Mouse (Mus musculus): ENCODE results near the gene Rasgrp1. TPM values are rescaled to one million over a fixed set of nuclear protein-coding genes. Genes with fewer than 3 reads are reported as not detected.
A peak's percentile ranks its signal among the peaks of the same experiment; 100 is the strongest.

Rasgrp1 gene
- under 1 TPM in 1 of 2 experiments, not detected in 1; 0.10 TPM for total RNA-seq (2021)
- long read RNA-seq, experiment 1 = 0 reads
- long read RNA-seq, experiment 2 = 0 reads

- peak within 1 kb of the TSS; percentile 67 for H3K4me3 ChIP-seq
- DNase-seq = peak; percentile 21
- no peak within 1 kb of the TSS for H3K27ac ChIP-seq
- TF ChIP-seq CTCF (IDR thresholded peaks at IDR 0.05) = no peak
- intact Hi-C loops (cut with DNase I) = loop anchor here (5.0 kb wide), 1 partner anchor 70 kb away; no protein-coding TSS in a partner anchor
Measured at GRCm38 (mm10) chr2:117342547-117343239, at the start of gene Rasgrp1. Rasgrp1 (minus strand) TSS chr2:117343001.

GRCm38 (mm10) chr2:117389925-117390892 is 47.4 kb upstream of the Rasgrp1 start:
- intact Hi-C loops (cut with DNase I) = no loop called here
- no peak for TF ChIP-seq CTCF (IDR thresholded peaks at IDR 0.05)
- no peak for DNase-seq
- H3K4me3 ChIP-seq = no peak overlapping the region
- no peak overlapping the region for H3K27ac ChIP-seq

GRCm38 (mm10) chr2:117389460-117389859 is 46.7 kb upstream of the Rasgrp1 start:
- no peak for TF ChIP-seq CTCF (IDR thresholded peaks at IDR 0.05)
- H3K4me3 ChIP-seq = no peak overlapping the region
- no peak overlapping the region for H3K27ac ChIP-seq
- no peak for DNase-seq
- intact Hi-C loops (cut with DNase I) = no loop called here

- Histone ChIP-seq H3K27ac (no peak overlapping the region), H3K4me3 (no peak overlapping the region)
- no peak for DNase-seq
- intact Hi-C loops (cut with DNase I) = no loop called here
- TF ChIP-seq CTCF (IDR thresholded peaks at IDR 0.05) = no peak
Measured at GRCm38 (mm10) chr2:117388121-117388520, 45.3 kb upstream of the Rasgrp1 start.

- no peak overlapping the region for H3K27ac ChIP-seq
- intact Hi-C loops (cut with DNase I) = no loop called here
- no peak for TF ChIP-seq CTCF (IDR thresholded peaks at IDR 0.05)
- no peak for DNase-seq
- no peak overlapping the region for H3K4me3 ChIP-seq
Measured at GRCm38 (mm10) chr2:117386981-117387705, 44.3 kb upstream of the Rasgrp1 start.

GRCm38 (mm10) chr2:117386036-117386590 is 43.3 kb upstream of the Rasgrp1 start:
- TF ChIP-seq CTCF (IDR thresholded peaks at IDR 0.05) = no peak
- H3K27ac ChIP-seq = no peak overlapping the region
- no peak for DNase-seq
- no peak overlapping the region for H3K4me3 ChIP-seq
- intact Hi-C loops (cut with DNase I) = no loop called here

- intact Hi-C loops (cut with DNase I) = no loop called here
- DNase-seq = no peak
- H3K4me3 ChIP-seq = no peak overlapping the region
- TF ChIP-seq CTCF (IDR thresholded peaks at IDR 0.05) = no peak
- H3K27ac ChIP-seq = no peak overlapping the region
Measured at GRCm38 (mm10) chr2:117381314-117381713, 38.5 kb upstream of the Rasgrp1 start.

GRCm38 (mm10) chr2:117374293-117374830 is 31.6 kb upstream of the Rasgrp1 start:
- no peak for TF ChIP-seq CTCF (IDR thresholded peaks at IDR 0.05)
- H3K27ac ChIP-seq = no peak overlapping the region
- intact Hi-C loops (cut with DNase I) = no loop called here
- no peak overlapping the region for H3K4me3 ChIP-seq
- no peak for DNase-seq

GRCm38 (mm10) chr2:117371706-117372105 is 28.9 kb upstream of the Rasgrp1 start:
- no peak for DNase-seq
- intact Hi-C loops (cut with DNase I) = no loop called here
- TF ChIP-seq CTCF (IDR thresholded peaks at IDR 0.05) = no peak
- Histone ChIP-seq H3K27ac (no peak overlapping the region), H3K4me3 (no peak overlapping the region)

- H3K27ac ChIP-seq = no peak overlapping the region
- no peak for DNase-seq
- TF ChIP-seq CTCF (IDR thresholded peaks at IDR 0.05) = no peak
- intact Hi-C loops (cut with DNase I) = no loop called here
- H3K4me3 ChIP-seq = no peak overlapping the region
Measured at GRCm38 (mm10) chr2:117366478-117366877, 23.7 kb upstream of the Rasgrp1 start.

- TF ChIP-seq CTCF (IDR thresholded peaks at IDR 0.05) = no peak
- H3K4me3 ChIP-seq = no peak overlapping the region
- DNase-seq = no peak
- intact Hi-C loops (cut with DNase I) = no loop called here
- no peak overlapping the region for H3K27ac ChIP-seq
Measured at GRCm38 (mm10) chr2:117364056-117364455, 21.3 kb upstream of the Rasgrp1 start.

- TF ChIP-seq CTCF (IDR thresholded peaks at IDR 0.05) = no peak
- Histone ChIP-seq H3K4me3 (no peak overlapping the region), H3K27ac (no peak overlapping the region)
- DNase-seq = no peak
- intact Hi-C loops (cut with DNase I) = no loop called here
Measured at GRCm38 (mm10) chr2:117357939-117358338, 15.1 kb upstream of the Rasgrp1 start.
